Mouse (Mus musculus) intestine, embryonic 16.5 days (tissue): ENCODE data around the gene Kifc5b. TPM values are rescaled to one million over a fixed set of nuclear protein-coding genes. Genes with fewer than 3 reads are reported as not detected.

Experiments used
- ATAC-seq: fragments of 200-750 bp; cut with Nextera tagmentation; 2 replicates; pipeline ENCODE4 v1.8.0; 2017; ENCODE audit warnings: moderate TSS enrichment, moderate library complexity
- H3K27ac ChIP-seq: fragments of 300-500 bp; sonication (generic); 2 replicates; pipeline ENCODE4 v1.5.1; 2014; ENCODE audit warnings: mild to moderate bottlenecking, low read length
- H3K27me3 ChIP-seq: fragments of 300-500 bp; sonication (generic); replicated peaks from 2 replicates; pipeline ENCODE4 v1.6.1; 2014; ENCODE audit warnings: low read length, control low read depth, mixed read lengths; ENCODE audit not compliant: control insufficient read depth, insufficient read depth
- H3K36me3 ChIP-seq: fragments of 300-500 bp; sonication (generic); 2 replicates; pipeline ENCODE4 v1.6.1; 2014; ENCODE audit warnings: low read length, control low read depth; ENCODE audit not compliant: control insufficient read depth, insufficient read depth
- H3K4me1 ChIP-seq: fragments of 300-500 bp; sonication (generic); 2 replicates; pipeline ENCODE4 v1.6.1; 2014; ENCODE audit warnings: low read length, control low read depth, mixed read lengths; ENCODE audit not compliant: control insufficient read depth, insufficient read depth
- H3K4me2 ChIP-seq: fragments of 300-500 bp; sonication (generic); 2 replicates; pipeline ENCODE4 v1.6.1; 2014; ENCODE audit warnings: low read depth, low read length, control low read depth
- H3K4me3 ChIP-seq: fragments of 300-500 bp; sonication (generic); 2 replicates; pipeline ENCODE4 v1.5.1; 2014; ENCODE audit warnings: mild to moderate bottlenecking, low read length
- H3K9ac ChIP-seq: fragments of 300-500 bp; sonication (generic); 2 replicates; pipeline ENCODE4 v1.6.1; 2014; ENCODE audit warnings: low read depth, low read length
- H3K9me3 ChIP-seq: fragments of 300-500 bp; sonication (generic); 2 replicates; pipeline ENCODE4 v1.6.1; 2016; ENCODE audit warnings: low read length, control low read depth; ENCODE audit not compliant: control insufficient read depth
- WGBS: fragments of 180-500 bp; shearing (Covaris S2); extraction: QIAGEN DNeasy Blood & Tissue Kit; methylation state at CpG from one replicate; pipeline ENCODE4 v1.1.7; 2014; 5-methylcytosine and 5-hydroxymethylcytosine counted together
- polyA plus RNA-seq: library from polyadenylated mRNA; unstranded; fragments of >200 nt; fragmentation: Nextera tagmentation; extraction: Ambion mirVana; gene quantifications from 2 replicates; pipeline ENCODE4 v1.2.1, GENCODE M21; 2015

Kifc5b gene
- polyA plus RNA-seq, 1 experiment from 2014 or later: 6.5 TPM

- Histone ChIP-seq H3K4me2 (no peak overlapping the region), H3K9ac (no peak overlapping the region), H3K9me3 (no peaks in the 10 kb centered on the region), H3K27me3 (no peaks in the 10 kb centered on the region), H3K4me3 (no peak overlapping the region), H3K4me1 (no peaks in the 10 kb centered on the region), H3K27ac (no peak overlapping the region), H3K36me3 (peaks cover 16% of the 10 kb centered on the region; the same call in 1 of the 2 replicates)
- no peak for ATAC-seq
- 91% methylated on average over 4 of the region's 4 CpGs for WGBS
Observed at GRCm38 (mm10) chr17:26959815-26960214, 42.9 kb downstream of the Kifc5b start.

- H3K36me3 ChIP-seq: peaks cover 12% of the 10 kb centered on the region; the same call in 1 of the 2 replicates
- WGBS: 91% methylated on average over 21 of the region's 21 CpGs
Observed at GRCm38 (mm10) chr17:26961572-26962240, 44.8 kb downstream of the Kifc5b start.

GRCm38 (mm10) chr17:26966993-26967392, 50.1 kb downstream of the Kifc5b start:
- Histone ChIP-seq H3K27ac (no peak overlapping the region), H3K4me2 (no peak overlapping the region), H3K4me1 (peaks cover 9% of the 10 kb centered on the region), H3K27me3 (no peaks in the 10 kb centered on the region), H3K9ac (no peak overlapping the region), H3K4me3 (no peak overlapping the region), H3K36me3 (peaks cover 3% of the 10 kb centered on the region; the same call in 1 of the 2 replicates), H3K9me3 (no peaks in the 10 kb centered on the region)
- 84% methylated on average over 11 of the region's 11 CpGs for WGBS
- ATAC-seq: no peak

More at GRCm38 (mm10) chr17:26961572-26962240, 44.8 kb downstream of the Kifc5b start:
- no peak overlapping the region for H3K27ac ChIP-seq
- no peaks in the 10 kb centered on the region for H3K9me3 ChIP-seq
- no peak for ATAC-seq
- H3K9ac ChIP-seq: no peak overlapping the region
- H3K27me3 ChIP-seq: no peaks in the 10 kb centered on the region
- no peaks in the 10 kb centered on the region for H3K4me1 ChIP-seq
- H3K4me2 ChIP-seq: no peak overlapping the region
- H3K4me3 ChIP-seq: no peak overlapping the region

GRCm38 (mm10) chr17:26967477-26967876, 50.6 kb downstream of the Kifc5b start:
- ATAC-seq: no peak
- H3K27me3 ChIP-seq: no peaks in the 10 kb centered on the region
- 93% methylated on average over 6 of the region's 6 CpGs for WGBS
- H3K4me2 ChIP-seq: no peak overlapping the region
- H3K27ac ChIP-seq: no peak overlapping the region
- H3K9me3 ChIP-seq: no peaks in the 10 kb centered on the region
- H3K36me3 ChIP-seq: peaks cover 3% of the 10 kb centered on the region; the same call in 1 of the 2 replicates
- no peak overlapping the region for H3K4me3 ChIP-seq
- peaks cover 9% of the 10 kb centered on the region for H3K4me1 ChIP-seq
- H3K9ac ChIP-seq: no peak overlapping the region

DNA sequence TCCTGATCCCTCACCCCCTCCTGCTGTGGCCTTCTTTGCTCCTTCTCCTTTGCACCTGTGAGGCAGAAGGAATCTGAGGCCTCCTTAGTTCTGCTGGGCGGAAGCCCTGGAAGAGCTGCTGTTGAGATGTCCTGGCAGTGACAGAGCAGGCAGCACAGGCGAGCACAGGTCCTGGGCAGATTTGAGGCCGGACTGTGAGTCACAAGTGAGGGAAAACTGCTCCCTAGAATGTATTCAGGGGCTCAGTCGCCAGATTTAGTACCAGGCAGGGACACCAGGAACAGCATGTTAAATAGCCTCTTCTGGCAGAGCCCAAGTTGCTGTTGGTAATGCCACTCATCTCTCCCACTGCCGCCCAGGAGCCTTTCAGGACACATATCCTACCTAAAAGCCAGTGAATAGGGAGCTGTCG, 51.3 kb downstream of the Kifc5b start:
- 79% methylated on average over 6 of the region's 6 CpGs for WGBS
- peaks cover 3% of the 10 kb centered on the region; the same call in 1 of the 2 replicates for H3K36me3 ChIP-seq
- H3K4me2 ChIP-seq: no peak overlapping the region
- peaks cover 9% of the 10 kb centered on the region for H3K4me1 ChIP-seq
- ATAC-seq: no peak
- H3K9ac ChIP-seq: no peak overlapping the region
- no peak overlapping the region for H3K4me3 ChIP-seq
- no peaks in the 10 kb centered on the region for H3K27me3 ChIP-seq
- H3K9me3 ChIP-seq: no peaks in the 10 kb centered on the region
- no peak overlapping the region for H3K27ac ChIP-seq

DNA sequence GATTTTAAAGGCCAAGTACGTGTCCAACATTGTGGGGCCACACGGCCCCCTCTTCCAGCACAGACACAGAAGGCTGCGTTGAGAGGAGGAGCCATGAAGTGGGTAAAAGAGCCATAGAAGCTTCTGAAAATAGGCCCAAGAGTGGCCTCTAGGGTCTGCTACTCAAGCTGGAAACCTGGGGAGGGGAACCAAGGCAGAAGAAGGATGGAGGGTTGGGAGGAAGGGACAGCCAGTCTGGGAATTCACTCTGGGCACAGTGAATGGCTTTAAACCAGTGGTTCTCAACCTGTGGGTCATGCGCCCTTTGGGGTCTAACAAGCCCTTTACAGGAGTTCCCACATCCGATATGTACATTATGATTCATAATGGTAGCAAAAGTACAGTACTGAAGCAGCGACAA, 52.4 kb downstream of the Kifc5b start:
- H3K9ac ChIP-seq: no peak overlapping the region
- WGBS: 83% methylated on average over 6 of the region's 6 CpGs
- no peak overlapping the region for H3K27ac ChIP-seq
- peaks cover 16% of the 10 kb centered on the region for H3K4me1 ChIP-seq
- no peak overlapping the region for H3K4me2 ChIP-seq
- H3K36me3 ChIP-seq: peaks cover 3% of the 10 kb centered on the region; the same call in 1 of the 2 replicates
- ATAC-seq: no peak
- no peak overlapping the region for H3K4me3 ChIP-seq
- H3K27me3 ChIP-seq: no peaks in the 10 kb centered on the region
- no peaks in the 10 kb centered on the region for H3K9me3 ChIP-seq

DNA sequence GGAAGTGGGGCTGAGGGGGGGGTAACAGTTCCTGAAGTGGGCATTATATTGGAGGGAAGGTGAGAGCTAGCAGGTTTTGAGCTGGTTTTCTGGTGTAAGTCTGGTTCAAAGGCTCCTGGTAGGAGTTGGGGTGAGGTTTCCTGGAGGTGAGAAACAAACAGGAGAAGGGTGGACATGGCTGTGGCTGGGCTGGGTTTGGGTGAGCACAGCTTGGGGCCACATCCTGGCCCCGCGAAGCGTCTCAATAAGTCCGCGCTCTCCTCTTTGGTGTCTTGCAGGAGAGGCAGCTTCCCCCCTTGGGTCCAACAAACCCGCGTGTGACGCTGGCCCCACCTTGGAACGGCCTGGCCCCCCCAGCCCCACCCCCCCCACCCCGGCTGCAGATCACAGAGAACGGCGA, 53.3 kb downstream of the Kifc5b start:
- H3K9me3 ChIP-seq: no peaks in the 10 kb centered on the region
- H3K4me1 ChIP-seq: peaks cover 19% of the 10 kb centered on the region
- no peaks in the 10 kb centered on the region for H3K27me3 ChIP-seq
- no peak for ATAC-seq
- no peak overlapping the region for H3K4me2 ChIP-seq
- H3K27ac ChIP-seq: no peak overlapping the region
- 66% methylated on average over 12 of the region's 12 CpGs for WGBS
- H3K9ac ChIP-seq: no peak overlapping the region
- 0 out of 2 replicates have a peak, but pooled peaks cover 3% of the 10 kb centered on the region for H3K36me3 ChIP-seq
- no peak overlapping the region for H3K4me3 ChIP-seq

DNA sequence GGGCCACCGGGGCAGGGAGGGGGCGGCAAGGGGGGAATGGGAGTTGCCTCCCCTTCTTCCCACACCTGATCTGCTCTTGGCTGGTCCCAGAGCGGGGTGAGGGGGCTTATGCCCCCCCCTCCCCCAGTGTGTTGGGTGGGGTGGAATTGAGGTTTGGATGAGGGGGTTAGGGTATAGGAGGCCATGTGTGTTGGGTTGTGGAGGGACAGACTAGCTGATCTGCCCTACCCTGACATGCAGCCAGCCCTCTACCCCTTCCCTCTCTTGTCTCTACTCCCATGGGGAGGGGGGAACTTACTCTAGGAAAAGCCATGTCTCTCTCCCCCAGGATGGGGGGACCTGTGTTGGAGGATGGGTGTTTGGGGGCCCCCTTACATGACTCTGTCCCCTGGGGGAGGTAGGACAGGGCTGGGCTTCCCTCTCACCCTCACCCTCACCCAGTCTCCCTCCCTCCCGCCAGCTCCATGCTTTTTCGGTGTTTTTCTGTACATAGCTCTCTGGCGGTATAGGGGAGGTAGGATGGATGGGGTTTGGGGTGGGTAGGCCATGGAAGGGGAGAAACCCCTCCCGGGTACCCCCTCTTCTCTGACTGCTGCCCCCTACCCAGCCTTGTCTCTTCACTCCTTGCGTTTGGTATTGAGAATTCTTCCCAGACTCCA, 54.5 kb downstream of the Kifc5b start:
- Histone ChIP-seq H3K27me3 (no peaks in the 10 kb centered on the region), H3K9ac (peak overlapping the region; percentile 47), H3K36me3 (peaks cover 3% of the 10 kb centered on the region; the same call in 1 of the 2 replicates), H3K27ac (peak overlapping the region; percentile 23), H3K4me1 (peaks cover 25% of the 10 kb centered on the region), H3K4me2 (peak overlapping the region; percentile 75), H3K9me3 (no peaks in the 10 kb centered on the region), H3K4me3 (peak overlapping the region; percentile 90; the same call in 1 of the 2 replicates)
- WGBS: 52% methylated on average over 7 of the region's 8 CpGs
- ATAC-seq: no peak

GRCm38 (mm10) chr17:26972107-26972506, 55.2 kb downstream of the Kifc5b start:
- no peak for ATAC-seq
- H3K4me1 ChIP-seq: peaks cover 25% of the 10 kb centered on the region
- peak overlapping the region; percentile 86 for H3K27ac ChIP-seq
- peak overlapping the region; percentile 75 for H3K4me2 ChIP-seq
- H3K9ac ChIP-seq: peak overlapping the region; percentile 88
- H3K9me3 ChIP-seq: no peaks in the 10 kb centered on the region
- peak overlapping the region; percentile 90 for H3K4me3 ChIP-seq
- H3K27me3 ChIP-seq: no peaks in the 10 kb centered on the region
- 2% methylated on average over 3 of the region's 3 CpGs for WGBS
- peaks cover 5% of the 10 kb centered on the region; the same call in 1 of the 2 replicates for H3K36me3 ChIP-seq
